Mouse (Mus musculus) T-helper 17 cell (primary cell): ENCODE measurements at regions not wholly inside any gene's neighbourhood (a gene's known extent, or its start where the extent isn't known, plus 50 kb on each side); places are given as distances from the start of the nearest gene placed in this dataset.

Experiments used
- in situ Hi-C, 2 experiments: fragments of 300-600 bp; cut with MboI, MseI; formaldehyde crosslinking; loops; 1 replicate in 1 of 2; 2 replicates in 1 of 2; pipeline ENCODE4 v1.15.1; 2025; ENCODE audit warnings: high pct_unique_total_duplicates in 2 of 2

DNA sequence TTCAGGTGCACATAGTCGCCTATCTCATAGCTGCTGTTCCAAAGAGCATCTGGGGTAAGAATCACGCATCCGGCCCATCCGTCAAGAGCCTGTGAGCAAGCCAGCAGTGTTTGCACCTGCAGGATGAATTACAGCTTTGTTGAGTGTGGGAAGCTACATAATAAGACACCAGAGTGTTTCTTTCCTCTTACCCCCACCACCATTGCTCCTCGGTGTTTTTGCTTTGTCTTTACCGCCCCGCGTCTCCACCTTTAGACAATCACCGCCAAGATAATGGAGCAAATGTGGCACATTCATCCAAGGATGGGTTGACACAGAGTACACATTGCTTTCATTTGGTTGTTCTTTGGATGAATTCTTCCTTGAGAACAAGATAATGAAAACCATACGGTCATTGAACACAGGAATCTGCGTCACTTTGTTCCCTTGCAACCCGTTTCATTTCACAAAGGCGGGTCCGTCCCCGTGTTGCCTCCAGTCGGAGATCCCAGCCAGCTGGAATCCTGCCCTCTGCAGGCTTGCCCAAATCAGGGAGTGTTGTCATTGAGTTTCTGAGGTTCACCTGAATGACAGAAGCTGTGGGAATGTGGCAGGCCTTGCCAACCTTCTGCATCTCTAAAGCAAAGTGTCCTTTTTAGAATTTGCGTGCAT lies 659.4 kb upstream of the Zeb2 start:
- in situ Hi-C loops = no loop called here

GRCm38 (mm10) chr2:45775691-45776090 lies 658.5 kb upstream of the Zeb2 start:
- in situ Hi-C loops = no loop called here

GRCm38 (mm10) chr2:45774416-45774815 lies 657.2 kb upstream of the Zeb2 start:
- in situ Hi-C loops = no loop called here

DNA sequence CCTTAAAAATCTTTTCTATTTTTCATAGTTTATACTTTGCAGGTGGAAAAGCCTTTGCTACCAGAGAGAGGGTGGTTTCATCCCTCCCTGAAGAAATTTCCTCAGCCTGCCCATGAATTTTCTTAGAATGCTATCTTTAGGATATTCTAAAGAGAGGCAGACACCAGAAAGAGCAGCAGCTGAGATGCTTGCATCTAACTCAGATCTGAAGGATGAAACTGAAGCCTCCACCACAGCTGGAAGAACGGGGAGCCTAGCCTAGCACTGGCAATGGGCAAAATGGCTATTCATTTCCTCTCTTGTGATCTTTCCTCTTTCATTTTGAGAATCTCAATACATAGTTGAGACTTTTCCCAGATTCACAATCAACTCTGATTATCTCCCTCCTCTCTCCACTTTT lies 640.0 kb upstream of the Zeb2 start:
- in situ Hi-C loops = no loop called here

DNA sequence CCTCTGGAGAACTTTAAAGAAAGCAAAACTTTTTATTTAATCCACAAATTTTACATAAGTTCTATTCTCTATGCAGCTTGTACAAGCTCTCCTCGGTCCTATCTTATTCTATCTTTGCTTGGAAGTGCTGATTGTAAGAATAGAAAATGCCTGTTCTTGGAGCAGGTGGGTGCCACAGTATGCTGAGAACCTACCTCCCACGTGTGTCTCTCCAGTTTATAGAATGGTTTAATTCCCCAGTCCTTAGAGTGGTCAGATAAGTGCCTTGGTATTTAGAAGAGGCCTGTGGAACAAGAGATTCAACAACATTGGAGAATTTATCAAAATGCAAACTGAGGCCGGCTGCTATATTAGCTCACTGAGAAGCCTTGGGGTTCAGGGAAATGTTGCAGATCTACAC lies 639.2 kb upstream of the Zeb2 start:
- in situ Hi-C loops = no loop called here

DNA sequence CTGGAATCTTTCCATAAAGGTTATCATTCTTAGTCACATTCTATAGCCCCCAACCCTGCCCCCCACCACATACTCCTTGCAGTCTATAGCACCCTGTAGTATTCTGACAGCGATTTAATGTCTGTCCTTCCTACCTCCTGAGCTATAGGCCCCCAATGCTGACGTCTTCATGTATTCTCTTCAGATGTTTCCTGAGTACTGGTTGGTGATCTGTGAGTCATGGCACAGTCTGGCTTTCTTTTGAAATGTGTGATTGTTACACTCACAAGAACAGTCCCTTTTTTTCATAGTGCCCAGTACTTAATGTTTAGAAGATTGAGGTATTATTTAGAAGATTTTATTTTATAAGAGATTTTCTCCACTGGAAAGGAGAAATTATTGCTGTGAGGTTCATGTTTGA lies 634.6 kb upstream of the Zeb2 start:
- in situ Hi-C loops = no loop called here

DNA sequence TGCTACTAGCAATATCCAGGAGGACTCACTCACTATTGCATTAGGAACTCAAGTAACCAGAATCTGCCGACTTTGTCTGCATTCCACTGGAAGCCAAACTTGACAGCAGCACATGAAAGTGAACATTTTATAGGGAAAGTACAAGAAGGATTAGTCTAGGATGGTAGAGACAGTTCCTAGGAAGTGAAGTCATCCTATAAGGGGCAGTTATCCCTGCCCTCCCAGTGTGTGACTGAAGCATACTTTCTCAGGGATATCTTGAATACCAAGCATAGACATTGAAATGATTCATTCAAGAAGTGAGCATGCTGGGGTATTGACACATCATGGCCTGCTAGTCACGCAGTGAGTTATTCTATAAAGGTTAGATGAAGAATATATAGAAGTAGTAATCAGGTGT lies 632.2 kb upstream of the Zeb2 start:
- in situ Hi-C loops = no loop called here

GRCm38 (mm10) chr2:45747263-45748236 lies 630.4 kb upstream of the Zeb2 start:
- in situ Hi-C loops = no loop called here

- in situ Hi-C loops = no loop called here
These were observed 629.4 kb upstream of the Zeb2 start for GRCm38 (mm10) chr2:45746606-45747005.

DNA sequence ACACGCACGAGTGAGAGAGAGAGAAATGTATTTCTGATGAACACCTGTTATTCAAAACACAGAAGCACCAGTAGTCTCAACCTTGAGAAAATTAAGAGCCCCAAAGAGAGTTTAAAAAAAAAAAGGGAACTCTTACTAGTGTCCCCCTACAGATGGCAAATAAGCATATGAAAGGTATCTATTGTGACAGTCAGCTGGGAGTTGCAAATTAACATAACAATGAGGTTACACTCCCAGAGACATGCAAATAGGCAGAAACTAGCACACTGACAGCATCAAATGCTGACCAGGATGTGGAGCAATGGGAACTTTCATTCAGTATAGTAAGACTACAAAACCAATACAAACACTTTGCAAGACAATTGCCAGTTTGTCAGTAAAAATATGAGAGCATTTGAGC lies 619.1 kb upstream of the Zeb2 start:
- in situ Hi-C loops = no loop called here

GRCm38 (mm10) chr2:45713997-45714396 lies 596.8 kb upstream of the Zeb2 start:
- in situ Hi-C loops = no loop called here

DNA sequence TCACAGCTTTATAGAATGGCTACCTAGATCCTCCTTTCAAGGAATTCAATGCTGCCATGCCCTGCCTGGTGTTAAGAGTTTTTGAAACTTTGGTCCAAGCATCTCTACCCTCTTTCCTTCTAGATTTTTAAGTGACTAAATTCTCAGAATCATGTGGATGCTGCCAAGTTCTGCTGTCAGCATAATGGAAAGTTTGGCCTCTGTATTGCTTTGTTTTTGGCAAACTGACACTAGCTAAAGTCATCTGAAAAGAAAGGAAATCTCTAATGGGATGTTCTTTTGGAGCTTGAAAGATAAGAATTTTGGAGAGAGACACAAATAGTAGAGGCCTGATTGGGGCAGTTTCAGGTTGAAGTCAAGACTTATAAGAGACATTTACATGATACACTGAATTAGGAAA lies 589.8 kb upstream of the Zeb2 start:
- in situ Hi-C loops = no loop called here

- in situ Hi-C loops = no loop called here
These were observed 585.3 kb upstream of the Zeb2 start for GRCm38 (mm10) chr2:45702511-45702910.

GRCm38 (mm10) chr2:45700578-45700977 lies 583.4 kb upstream of the Zeb2 start:
- in situ Hi-C loops = no loop called here

GRCm38 (mm10) chr2:45693291-45694020 lies 576.3 kb upstream of the Zeb2 start:
- in situ Hi-C loops = loop anchor here in 1 of 2 experiments (25.0 kb wide), 1 partner anchor 2006 kb away; no protein-coding TSS in a partner anchor

GRCm38 (mm10) chr2:45692819-45693218 lies 575.6 kb upstream of the Zeb2 start:
- in situ Hi-C loops = loop anchor here in 1 of 2 experiments (25.0 kb wide), 1 partner anchor 2006 kb away; no protein-coding TSS in a partner anchor

DNA sequence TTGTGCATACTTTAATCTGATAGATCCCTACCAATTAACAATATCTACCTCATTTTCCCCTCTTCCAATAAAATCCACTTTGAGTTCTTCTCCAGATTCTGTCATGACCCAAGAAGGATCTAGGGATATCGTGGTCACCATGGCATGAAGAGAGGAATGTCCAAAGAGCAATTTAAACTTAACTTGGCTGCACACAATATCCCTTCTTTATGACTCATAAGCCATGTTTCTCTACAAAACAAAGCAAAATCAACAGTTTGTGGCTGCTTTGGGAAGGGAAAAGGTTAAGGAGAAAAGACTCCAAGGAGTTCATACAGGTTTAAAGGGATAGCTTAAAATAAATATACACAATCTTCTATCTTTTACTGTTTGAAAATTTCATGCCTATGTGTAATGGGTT lies 571.8 kb upstream of the Zeb2 start:
- in situ Hi-C loops = loop anchor here in 1 of 2 experiments (25.0 kb wide), 1 partner anchor 2002 kb away; no protein-coding TSS in a partner anchor

DNA sequence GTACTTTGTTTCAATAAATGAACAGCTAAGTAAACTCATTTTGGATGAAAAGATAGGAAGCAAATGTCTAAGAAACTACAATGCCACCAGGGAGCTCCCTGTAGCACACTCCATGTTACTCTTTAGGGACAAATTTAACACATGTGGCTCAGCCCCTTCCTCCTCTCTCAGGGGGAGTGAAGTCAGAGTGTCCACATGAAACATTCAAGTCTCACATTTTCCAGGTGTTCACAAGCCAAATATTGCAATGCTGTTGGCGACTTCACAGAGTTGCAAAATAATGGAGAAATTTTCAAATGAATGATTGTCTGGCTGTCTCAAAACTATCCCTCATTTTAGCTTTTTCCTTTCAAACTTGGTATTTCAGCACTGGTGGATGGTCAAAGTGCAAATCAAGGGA lies 564.1 kb upstream of the Zeb2 start:
- in situ Hi-C loops = loop anchor here in 1 of 2 experiments (25.0 kb wide), 1 partner anchor 1994 kb away; no protein-coding TSS in a partner anchor

- in situ Hi-C loops = loop anchor here in 1 of 2 experiments (25.0 kb wide), 1 partner anchor 1992 kb away; no protein-coding TSS in a partner anchor
These were observed 562.1 kb upstream of the Zeb2 start for GRCm38 (mm10) chr2:45679101-45679895.

DNA sequence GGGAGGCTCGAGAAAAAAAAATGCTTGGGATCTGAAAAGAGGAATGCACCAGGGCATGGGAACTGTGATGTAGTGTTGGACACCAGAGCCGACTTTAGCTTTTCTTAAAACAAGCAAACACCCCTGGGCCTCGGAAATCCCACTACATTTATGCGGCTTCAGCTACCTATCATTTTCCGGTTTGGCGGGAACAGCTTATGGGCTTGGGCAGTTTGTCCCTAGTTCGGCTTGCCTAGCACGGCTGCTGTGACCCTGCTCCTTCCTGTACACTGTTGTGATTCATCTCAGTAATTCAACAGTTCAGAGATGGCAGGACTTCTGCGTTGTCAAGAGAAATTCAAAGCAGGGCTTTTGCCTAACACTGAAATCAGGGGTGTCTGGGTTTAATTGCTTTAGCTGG lies 561.5 kb upstream of the Zeb2 start:
- in situ Hi-C loops = loop anchor here in 1 of 2 experiments (25.0 kb wide), 1 partner anchor 1991 kb away; no protein-coding TSS in a partner anchor

GRCm38 (mm10) chr2:45675776-45676175 lies 558.6 kb upstream of the Zeb2 start:
- in situ Hi-C loops = loop anchor here in 1 of 2 experiments (25.0 kb wide), 1 partner anchor 1988 kb away; no protein-coding TSS in a partner anchor
